Mouse (Mus musculus) neural tube, embryonic 15.5 days (tissue): ENCODE data around the gene Tarbp1. TPM values are rescaled to one million over a fixed set of nuclear protein-coding genes. Genes with fewer than 3 reads are reported as not detected.

Source experiments
- ATAC-seq: fragments of 200-750 bp; cut with Nextera tagmentation; 2 replicates; pipeline ENCODE4 v1.8.0; 2017; ENCODE audit warnings: mild to moderate bottlenecking, moderate TSS enrichment, moderate library complexity; ENCODE audit not compliant: low FRiP score
- H3K27ac ChIP-seq: fragments of 300-500 bp; sonication (generic); replicated peaks from 2 replicates; pipeline ENCODE4 v1.5.1; 2015; ENCODE audit warnings: mild to moderate bottlenecking, inconsistent platforms
- H3K27me3 ChIP-seq: fragments of 300-500 bp; sonication (generic); replicated peaks from 2 replicates; pipeline ENCODE4 v1.6.1; 2015; ENCODE audit warnings: inconsistent platforms
- H3K36me3 ChIP-seq: fragments of 300-500 bp; sonication (generic); 2 replicates; pipeline ENCODE4 v1.6.1; 2015; ENCODE audit warnings: inconsistent platforms
- H3K4me1 ChIP-seq: fragments of 300-500 bp; sonication (generic); 2 replicates; pipeline ENCODE4 v1.6.1; 2015; ENCODE audit warnings: inconsistent platforms
- H3K4me2 ChIP-seq: fragments of 300-500 bp; sonication (generic); 2 replicates; pipeline ENCODE4 v1.6.1; 2015; ENCODE audit warnings: inconsistent platforms, mild to moderate bottlenecking, moderate library complexity
- H3K4me3 ChIP-seq: fragments of 300-500 bp; sonication (generic); replicated peaks from 2 replicates; pipeline ENCODE4 v1.5.1; 2015; ENCODE audit warnings: mild to moderate bottlenecking, inconsistent platforms
- H3K9ac ChIP-seq: fragments of 300-500 bp; sonication (generic); replicated peaks from 2 replicates; pipeline ENCODE4 v1.6.1; 2015; ENCODE audit warnings: mild to moderate bottlenecking, inconsistent platforms
- H3K9me3 ChIP-seq: fragments of 300-500 bp; sonication (generic); replicated peaks from 2 replicates; pipeline ENCODE4 v1.6.1; 2016; ENCODE audit warnings: inconsistent platforms
- WGBS: fragments of 180-500 bp; shearing (Covaris S2); methylation state at CpG from one replicate; pipeline ENCODE4 v1.1.7; 2015; ENCODE audit warnings: mixed read lengths; 5-methylcytosine and 5-hydroxymethylcytosine counted together
- polyA plus RNA-seq: library from polyadenylated mRNA; unstranded; fragments of >200 nt; fragmentation: Nextera tagmentation; extraction: Ambion mirVana; gene quantifications from 2 replicates; pipeline ENCODE4 v1.2.1, GENCODE M21; 2015

The Tarbp1 gene
- polyA plus RNA-seq, 1 experiment from 2014 or later, result 1.6 TPM

DNA sequence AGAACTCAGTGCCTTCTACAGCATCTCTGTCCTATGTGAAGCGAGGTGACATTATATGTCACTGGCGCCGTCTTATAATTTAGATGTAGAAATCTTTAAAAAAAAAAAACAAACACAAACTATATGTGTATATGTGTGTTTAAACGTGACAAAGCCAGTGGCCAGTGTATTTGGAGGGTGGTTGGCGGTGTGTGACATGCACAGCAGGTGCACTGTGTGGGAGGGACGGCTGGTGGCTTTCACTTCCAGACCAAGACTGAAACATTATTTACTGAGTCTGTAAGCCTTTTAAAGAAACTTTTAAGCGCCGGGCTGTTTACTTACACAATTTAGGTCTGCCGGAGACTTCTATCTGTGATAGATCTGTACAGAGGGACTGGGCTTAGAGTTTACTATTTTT lies 79.5 kb downstream of the Tarbp1 start:
- Histone ChIP-seq H3K9ac (no peak overlapping the region), H3K36me3 (no peaks in the 10 kb centered on the region), H3K27ac (no peak overlapping the region), H3K4me3 (no peak overlapping the region), H3K9me3 (no peaks in the 10 kb centered on the region), H3K4me1 (no peaks in the 10 kb centered on the region), H3K4me2 (no peak overlapping the region), H3K27me3 (no peaks in the 10 kb centered on the region)
- WGBS, result 68% methylated on average over 9 of the region's 9 CpGs
- no peak for ATAC-seq

DNA sequence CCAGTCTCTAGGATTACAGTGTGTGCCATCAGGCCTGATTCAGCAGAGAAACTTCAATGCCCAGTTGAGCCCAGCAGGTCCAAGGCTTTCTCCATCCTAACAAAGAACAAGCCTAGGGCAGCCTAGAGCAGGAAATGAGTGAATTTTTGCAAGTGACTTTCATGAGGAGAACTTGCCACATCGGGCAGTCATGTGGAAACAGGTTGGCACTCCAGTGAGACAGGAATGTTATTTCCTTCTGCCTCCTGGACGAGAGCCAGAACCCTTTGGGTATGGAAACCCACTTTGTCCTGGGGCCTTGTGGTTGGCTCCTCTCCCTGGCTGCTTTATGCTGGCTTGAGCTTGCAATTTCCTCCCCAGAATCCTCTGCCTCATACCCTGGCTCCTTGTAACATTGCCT lies 83.3 kb downstream of the Tarbp1 start:
- Histone ChIP-seq H3K9me3 (no peaks in the 10 kb centered on the region), H3K9ac (no peak overlapping the region), H3K4me1 (no peaks in the 10 kb centered on the region), H3K27ac (no peak overlapping the region), H3K36me3 (no peaks in the 10 kb centered on the region), H3K27me3 (no peaks in the 10 kb centered on the region), H3K4me3 (no peak overlapping the region), H3K4me2 (no peak overlapping the region)
- ATAC-seq, result no peak
- WGBS, result 61% methylated on average over 2 of the region's 2 CpGs

DNA sequence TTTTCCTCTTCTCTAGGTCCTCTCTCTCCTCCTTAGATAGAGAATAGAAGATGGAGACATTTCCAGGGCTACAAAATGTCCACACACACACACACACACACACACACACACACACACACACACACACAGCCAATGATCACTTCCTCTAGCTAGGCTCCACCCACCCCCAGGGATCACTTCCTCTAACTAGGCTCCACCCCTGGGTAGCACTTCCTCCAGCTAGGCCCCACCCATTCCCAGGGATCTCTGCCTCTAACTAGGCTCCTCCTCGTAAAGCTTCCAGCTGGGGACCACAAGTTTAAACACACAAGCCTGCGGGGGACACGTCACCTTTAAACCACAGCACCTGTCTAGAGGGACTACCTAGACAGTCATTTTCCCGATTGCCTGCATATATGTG lies 87.3 kb downstream of the Tarbp1 start:
- no peak overlapping the region for H3K9ac ChIP-seq
- no peaks in the 10 kb centered on the region for H3K36me3 ChIP-seq
- no peak for ATAC-seq
- H3K27ac ChIP-seq, result no peak overlapping the region
- no peak overlapping the region for H3K4me3 ChIP-seq
- no peak overlapping the region for H3K4me2 ChIP-seq
- 87% methylated on average over 4 of the region's 4 CpGs for WGBS
- H3K4me1 ChIP-seq, result no peaks in the 10 kb centered on the region
- H3K27me3 ChIP-seq, result no peaks in the 10 kb centered on the region
- H3K9me3 ChIP-seq, result no peaks in the 10 kb centered on the region

DNA sequence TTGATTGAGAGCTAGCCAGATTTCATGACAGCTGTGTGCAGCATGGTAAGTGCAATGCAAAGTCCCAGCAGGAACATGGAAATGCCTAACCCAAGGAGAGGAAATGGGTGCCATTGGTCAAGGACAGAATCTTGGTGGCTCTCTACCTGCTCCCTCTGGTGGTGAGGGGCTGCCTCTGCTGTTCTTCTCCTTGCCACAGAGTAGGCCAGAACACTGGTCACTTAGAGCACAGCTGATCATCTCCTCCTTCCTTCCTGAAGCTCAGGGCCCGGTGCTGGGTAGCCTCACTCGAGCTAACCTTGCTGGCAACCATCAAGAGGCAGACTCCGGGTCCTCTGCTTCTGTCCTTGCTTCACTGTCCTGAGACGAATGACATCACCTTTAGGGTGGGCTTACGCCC lies 92.1 kb downstream of the Tarbp1 start:
- Histone ChIP-seq H3K4me1 (no peaks in the 10 kb centered on the region), H3K4me3 (no peak overlapping the region), H3K36me3 (no peaks in the 10 kb centered on the region), H3K9ac (no peak overlapping the region), H3K27me3 (no peaks in the 10 kb centered on the region), H3K9me3 (no peaks in the 10 kb centered on the region), H3K27ac (no peak overlapping the region), H3K4me2 (no peak overlapping the region)
- 68% methylated on average over 5 of the region's 5 CpGs for WGBS
- ATAC-seq, result no peak

DNA sequence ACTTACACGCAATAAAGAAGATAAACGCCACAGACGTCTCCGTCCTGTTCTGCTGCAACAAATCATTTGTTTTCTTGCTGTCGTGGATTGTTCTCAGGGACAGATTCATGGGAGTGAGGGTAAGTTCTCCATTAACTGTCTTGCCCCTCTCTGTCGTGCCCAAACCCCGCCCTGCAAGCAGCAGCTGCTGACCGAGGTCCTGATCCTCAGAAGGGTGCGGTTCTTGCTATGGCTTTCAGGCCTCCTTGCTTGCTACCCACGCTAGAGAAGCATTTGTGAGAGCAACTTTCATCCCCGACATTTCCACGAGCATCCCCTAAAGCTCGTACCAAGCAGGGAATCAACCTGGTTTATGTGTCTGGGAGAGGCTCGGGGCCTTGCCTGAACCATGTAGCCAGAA lies 92.6 kb downstream of the Tarbp1 start:
- H3K9me3 ChIP-seq, result no peaks in the 10 kb centered on the region
- no peak for ATAC-seq
- no peaks in the 10 kb centered on the region for H3K4me1 ChIP-seq
- WGBS, result 39% methylated on average over 14 of the region's 14 CpGs
- no peak overlapping the region for H3K4me3 ChIP-seq
- no peaks in the 10 kb centered on the region for H3K27me3 ChIP-seq
- no peak overlapping the region for H3K4me2 ChIP-seq
- H3K36me3 ChIP-seq, result no peaks in the 10 kb centered on the region
- H3K27ac ChIP-seq, result no peak overlapping the region
- no peak overlapping the region for H3K9ac ChIP-seq

DNA sequence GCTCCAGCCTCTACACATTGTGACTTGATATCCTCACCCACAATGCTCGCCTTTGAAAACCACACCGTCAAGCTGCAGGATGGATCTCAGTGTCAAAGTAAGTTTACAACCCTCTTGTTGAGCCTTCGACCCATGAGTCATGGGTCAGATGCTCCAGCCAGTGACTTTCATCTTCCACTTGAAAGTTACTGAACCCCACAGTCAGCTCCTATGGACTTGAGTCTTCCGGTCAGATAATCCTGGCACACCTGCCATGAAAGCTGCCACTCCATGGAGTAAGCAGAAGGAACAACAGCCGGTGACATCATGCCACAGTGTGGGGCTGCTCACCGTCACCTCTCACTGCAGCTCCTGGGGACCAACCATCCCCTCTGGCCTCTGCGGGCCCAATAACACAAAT lies 93.6 kb downstream of the Tarbp1 start:
- Histone ChIP-seq H3K36me3 (no peaks in the 10 kb centered on the region), H3K4me2 (no peak overlapping the region), H3K27ac (no peak overlapping the region), H3K4me3 (no peak overlapping the region), H3K27me3 (no peaks in the 10 kb centered on the region), H3K9ac (no peak overlapping the region), H3K9me3 (no peaks in the 10 kb centered on the region), H3K4me1 (no peaks in the 10 kb centered on the region)
- no peak for ATAC-seq
- WGBS, result 72% methylated on average over 7 of the region's 7 CpGs

DNA sequence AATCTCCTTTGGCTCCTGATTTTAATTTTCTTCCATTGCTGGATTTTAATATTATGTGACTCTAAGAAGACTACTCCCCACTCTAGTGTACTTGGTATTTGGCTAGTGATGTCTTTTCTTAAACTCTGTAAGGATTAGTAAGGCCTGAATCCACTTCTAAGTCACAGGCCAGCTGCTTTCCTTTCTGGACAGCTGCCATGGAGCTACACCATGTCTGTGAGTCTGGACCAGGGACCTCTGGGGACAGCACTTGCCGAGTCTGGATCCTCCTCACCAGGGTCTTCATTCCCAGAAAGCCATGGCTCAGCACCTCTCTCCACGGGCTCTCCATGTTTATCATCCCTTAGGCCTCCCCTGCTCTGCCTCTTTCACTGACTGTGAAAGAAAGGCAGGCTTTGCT lies 94.7 kb downstream of the Tarbp1 start:
- 54% methylated on average over 2 of the region's 2 CpGs for WGBS
- Histone ChIP-seq H3K27ac (no peak overlapping the region), H3K27me3 (no peaks in the 10 kb centered on the region), H3K4me3 (no peak overlapping the region), H3K36me3 (no peaks in the 10 kb centered on the region), H3K4me1 (no peaks in the 10 kb centered on the region), H3K4me2 (no peak overlapping the region), H3K9ac (no peak overlapping the region), H3K9me3 (no peaks in the 10 kb centered on the region)
- ATAC-seq, result no peak

DNA sequence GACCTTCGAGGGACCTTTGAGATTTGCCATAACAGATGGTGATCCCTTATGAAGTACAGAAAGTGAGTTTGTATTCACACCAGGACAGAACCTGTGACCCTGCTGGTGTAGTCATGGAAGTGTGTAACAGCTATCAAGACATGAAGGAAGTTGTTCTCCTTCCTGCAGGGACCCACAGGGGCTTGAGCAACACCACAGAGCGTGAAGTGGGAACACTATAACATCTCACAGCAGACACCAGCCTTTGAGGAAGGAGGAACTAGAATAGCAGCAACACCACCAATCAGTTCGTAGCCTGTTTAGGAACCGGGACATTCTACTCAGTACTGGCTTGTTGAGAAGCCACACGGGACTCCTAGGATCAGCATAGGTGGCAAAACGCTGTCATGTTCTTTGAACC lies 95.3 kb downstream of the Tarbp1 start:
- WGBS, result 85% methylated on average over 6 of the region's 6 CpGs
- ATAC-seq, result no peak

More for the DNA sequence above, 95.3 kb downstream of the Tarbp1 start:
- Histone ChIP-seq H3K36me3 (no peaks in the 10 kb centered on the region), H3K4me1 (no peaks in the 10 kb centered on the region), H3K4me2 (no peak overlapping the region), H3K4me3 (no peak overlapping the region), H3K27ac (no peak overlapping the region), H3K9ac (no peak overlapping the region), H3K9me3 (no peaks in the 10 kb centered on the region), H3K27me3 (no peaks in the 10 kb centered on the region)

Other genes with a start within 250 kb of the Tarbp1 start
- 4.8 and 5.3 TPM in 2 replicates for gene Slc35f3, start 176.5 kb downstream of the Tarbp1 start, polyA plus RNA-seq
- gene Coa6, start 52.5 kb downstream of the Tarbp1 start, polyA plus RNA-seq, result 46.8 and 51.9 TPM in 2 replicates
- gene Irf2bp2, start 118.9 kb upstream of the Tarbp1 start, polyA plus RNA-seq, result 9.8 and 10.4 TPM in 2 replicates